Mouse (Mus musculus) CH12.LX (cell line): ENCODE measurements at regions not wholly inside any gene's neighbourhood (a gene's known extent, or its start where the extent isn't known, plus 50 kb on each side); places are given as distances from the start of the nearest gene placed in this dataset.
"Not testable (repeated sequence)": the region's sequence is repeated elsewhere in the genome, so short reads cannot be mapped to it uniquely, and the experiment has no call there.

Experiments used
- DNase-seq: peaks from one replicate; pipeline ENCODE4 v3.0.0-alpha.2; 2013; ENCODE audit errors: extremely low read depth
- H3K27ac ChIP-seq: 2 replicates; pipeline ENCODE4 v1.5.1; 2012; ENCODE audit warnings: low read depth, mild to moderate bottlenecking, control low read depth, moderate library complexity; ENCODE audit not compliant: insufficient read depth
- H3K27me3 ChIP-seq: replicated peaks from 2 replicates; pipeline ENCODE3; 2012; ENCODE audit warnings: inconsistent platforms
- H3K36me3 ChIP-seq, 2 experiments: replicated peaks in 1 of 2; 2 replicates each; pipeline versions ENCODE3 to v1.6.1; 2012; ENCODE audit warnings: inconsistent platforms in 1 of 2, low read length in 1 of 2, mild to moderate bottlenecking in 1 of 2, mixed read lengths in 1 of 2, moderate library complexity in 1 of 2; ENCODE audit not compliant: control insufficient read depth in 1 of 2, insufficient read depth in 1 of 2
- H3K4me1 ChIP-seq, 2 experiments: 2 replicates each; pipeline ENCODE4 v1.6.1; 2012; ENCODE audit warnings: inconsistent platforms in 1 of 2, moderate library complexity in 1 of 2; ENCODE audit not compliant: insufficient read depth in 2 of 2, control insufficient read depth in 1 of 2
- H3K4me2 ChIP-seq: 2 replicates; pipeline ENCODE4 v1.6.1; 2012; ENCODE audit warnings: low read depth, mild to moderate bottlenecking, control low read depth; ENCODE audit not compliant: poor library complexity, insufficient read depth, severe bottlenecking
- H3K4me3 ChIP-seq, 3 experiments: fragments of 150-350 bp in 1 of 3; sonication (generic) in 1 of 3; replicated peaks in 1 of 3; 2 replicates each; pipeline versions ENCODE3 to v1.5.1; 2011 to 2012; ENCODE audit warnings: low read depth in 2 of 3, low read length in 2 of 3, mild to moderate bottlenecking in 2 of 3, moderate library complexity in 2 of 3, control low read depth in 1 of 3, improper control_type of control experiment in 1 of 3, inconsistent platforms in 1 of 3, mixed read lengths in 1 of 3; ENCODE audit not compliant: poor library complexity in 1 of 3
- H3K79me2 ChIP-seq: replicated peaks from 2 replicates; pipeline ENCODE4 v1.6.1; 2012; ENCODE audit warnings: mild to moderate bottlenecking, moderate library complexity; ENCODE audit not compliant: control insufficient read depth, poor library complexity, insufficient read depth, severe bottlenecking; ENCODE audit errors: extremely low read depth
- H3K9ac ChIP-seq: 2 replicates; pipeline ENCODE4 v1.6.1; 2012; ENCODE audit warnings: low read depth, mild to moderate bottlenecking, control low read depth, moderate library complexity; ENCODE audit not compliant: insufficient read depth
- H3K9me3 ChIP-seq: replicated peaks from 2 replicates; pipeline ENCODE3; 2012; ENCODE audit warnings: low read length, inconsistent platforms, mixed read lengths
- JUND ChIP-seq: conservative IDR thresholded peaks from 2 replicates; pipeline ENCODE4 v1.6.1; 2011; ENCODE audit warnings: low read depth, low read length, improper control_type of control experiment
- MEF2A ChIP-seq: IDR thresholded peaks from 2 replicates; pipeline ENCODE4 v1.6.1; 2014; ENCODE audit warnings: low read depth, mild to moderate bottlenecking, inconsistent platforms, low read length, improper control_type of control experiment, borderline replicate concordance
- RAD21 ChIP-seq: IDR thresholded peaks from 2 replicates; pipeline ENCODE4 v1.6.1; 2011; ENCODE audit warnings: low read depth, mild to moderate bottlenecking, low read length, improper control_type of control experiment, moderate library complexity
- dilution Hi-C: fragments of 300-500 bp; cut with MboI; formaldehyde crosslinking; loops from 2 replicates; pipeline ENCODE4 v1.14.3; 2020; ENCODE audit warnings: low sequenced_read_pairs; ENCODE audit not compliant: extremely low pct_unique_long_range_greater_than_20kb, extremely low pct_ligation_motif_present
- in situ Hi-C: fragments of 300-500 bp; cut with MboI; formaldehyde crosslinking; loops from 3 replicates; pipeline ENCODE4 v1.14.3; 2019; ENCODE audit warnings: low sequenced_read_pairs, low pct_ligation_motif_present, low pct_unique_long_range_greater_than_20kb, mixed read lengths

DNA sequence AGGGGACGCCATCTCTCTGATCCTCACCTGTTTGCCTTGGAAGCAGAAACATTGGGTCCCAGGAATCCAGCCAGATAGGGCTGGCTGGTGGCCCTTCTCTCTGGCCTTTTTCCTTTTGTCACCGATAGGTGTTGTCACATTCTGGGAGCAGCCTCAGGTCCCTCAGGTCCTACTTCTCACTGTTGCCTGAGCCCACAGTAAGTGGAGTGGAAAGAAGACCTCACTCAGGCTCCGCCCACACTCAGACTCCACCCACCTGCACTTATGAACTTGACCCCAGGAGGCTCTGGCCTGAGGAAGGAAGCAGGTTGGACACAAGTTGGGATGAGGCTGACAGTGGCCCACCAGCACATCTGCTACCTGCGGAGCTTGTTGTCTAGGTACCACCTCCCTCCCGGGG, 54.8 kb upstream of the Col13a1 start:
- Histone ChIP-seq H3K27ac (no peak overlapping the region), H3K4me2 (no peak overlapping the region), H3K9me3 (peaks cover 13% of the 10 kb centered on the region), H3K9ac (no peak overlapping the region), H3K27me3 (peaks cover 63% of the 10 kb centered on the region), H3K36me3 (no peaks in the 10 kb centered on the region), H3K4me3 (no peak overlapping the region), H3K4me1 (no peaks in the 10 kb centered on the region), H3K79me2 (no peaks in the 10 kb centered on the region)
- in situ Hi-C loops (no loop called here), dilution Hi-C loops (no loop called here)
- TF ChIP-seq JUND = no peak
- DNase-seq = no peak

DNA sequence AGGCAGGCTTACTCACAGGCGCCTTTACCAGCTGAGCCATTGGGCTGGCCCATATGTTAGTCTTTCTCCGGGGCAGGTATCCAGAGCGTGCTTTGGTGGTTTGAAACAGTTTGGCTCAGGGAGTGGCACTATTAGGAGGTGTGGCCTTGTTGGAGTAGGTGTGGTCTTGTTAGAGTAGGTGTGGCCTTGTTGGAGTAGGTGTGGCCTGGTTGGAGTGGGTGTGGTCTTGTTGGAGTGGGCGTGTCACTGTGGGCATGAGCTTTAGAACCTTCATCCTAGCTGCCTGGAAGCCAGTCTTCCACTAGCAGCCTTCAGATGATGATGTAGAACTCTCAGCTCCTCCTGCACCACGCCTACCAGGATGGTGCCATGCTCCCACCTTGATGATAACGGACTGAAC, 53.1 kb upstream of the Col13a1 start:
- H3K79me2 ChIP-seq, H3K4me3 ChIP-seq, H3K4me2 ChIP-seq, dilution Hi-C loops, in situ Hi-C loops, H3K27ac ChIP-seq, H3K36me3 ChIP-seq, H3K4me1 ChIP-seq, DNase-seq, H3K9ac ChIP-seq: not testable (repeated sequence)
- H3K27me3 ChIP-seq = peaks cover 61% of the 10 kb centered on the region
- H3K9me3 ChIP-seq = peaks cover 15% of the 10 kb centered on the region

DNA sequence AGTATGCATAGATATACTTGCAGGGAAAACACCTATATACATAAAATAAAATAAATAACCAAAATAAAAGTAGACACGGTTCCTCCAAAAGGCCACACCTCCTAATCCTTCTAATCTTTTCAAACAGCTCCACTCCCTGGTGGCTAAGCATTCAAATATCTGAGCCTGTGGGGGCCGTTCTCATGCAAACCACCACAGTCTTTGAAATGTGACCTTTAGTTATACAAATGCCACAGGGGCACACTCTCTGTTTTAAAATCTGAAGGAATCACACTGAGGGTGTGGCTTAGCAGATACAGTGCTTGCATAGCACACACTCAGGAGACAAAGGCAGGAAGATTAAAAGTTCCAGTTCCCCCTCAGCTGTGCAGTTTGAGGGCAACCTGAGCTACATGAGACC, 50.4 kb upstream of the Col13a1 start:
- Histone ChIP-seq H3K4me2 (no peak overlapping the region), H3K9ac (no peak overlapping the region), H3K4me3 (no peak overlapping the region), H3K27me3 (peaks cover 64% of the 10 kb centered on the region), H3K79me2 (no peaks in the 10 kb centered on the region), H3K36me3 (no peaks in the 10 kb centered on the region), H3K27ac (no peak overlapping the region), H3K9me3 (peaks cover 15% of the 10 kb centered on the region), H3K4me1 (no peaks in the 10 kb centered on the region)
- in situ Hi-C loops (no loop called here), dilution Hi-C loops (no loop called here)
- TF ChIP-seq MEF2A (no peak), RAD21 (no peak)
- no peak for DNase-seq
